Mouse (Mus musculus) spleen, adult 2 months (tissue): ENCODE results near the gene Siglec1.

Source experiments
- CTCF ChIP-seq: fragments of 200-500 bp; IDR thresholded peaks from 2 replicates; pipeline ENCODE4 v1.5.1; 2011; ENCODE audit warnings: mild to moderate bottlenecking, inconsistent platforms; ENCODE audit not compliant: insufficient read depth, insufficient read length, insufficient replicate concordance; ENCODE audit errors: extremely low read depth
- POLR2A ChIP-seq: fragments of 200-500 bp; IDR thresholded peaks from 2 replicates; pipeline ENCODE4 v1.6.1; 2011; ENCODE audit warnings: low read depth, low read length, inconsistent platforms

DNA sequence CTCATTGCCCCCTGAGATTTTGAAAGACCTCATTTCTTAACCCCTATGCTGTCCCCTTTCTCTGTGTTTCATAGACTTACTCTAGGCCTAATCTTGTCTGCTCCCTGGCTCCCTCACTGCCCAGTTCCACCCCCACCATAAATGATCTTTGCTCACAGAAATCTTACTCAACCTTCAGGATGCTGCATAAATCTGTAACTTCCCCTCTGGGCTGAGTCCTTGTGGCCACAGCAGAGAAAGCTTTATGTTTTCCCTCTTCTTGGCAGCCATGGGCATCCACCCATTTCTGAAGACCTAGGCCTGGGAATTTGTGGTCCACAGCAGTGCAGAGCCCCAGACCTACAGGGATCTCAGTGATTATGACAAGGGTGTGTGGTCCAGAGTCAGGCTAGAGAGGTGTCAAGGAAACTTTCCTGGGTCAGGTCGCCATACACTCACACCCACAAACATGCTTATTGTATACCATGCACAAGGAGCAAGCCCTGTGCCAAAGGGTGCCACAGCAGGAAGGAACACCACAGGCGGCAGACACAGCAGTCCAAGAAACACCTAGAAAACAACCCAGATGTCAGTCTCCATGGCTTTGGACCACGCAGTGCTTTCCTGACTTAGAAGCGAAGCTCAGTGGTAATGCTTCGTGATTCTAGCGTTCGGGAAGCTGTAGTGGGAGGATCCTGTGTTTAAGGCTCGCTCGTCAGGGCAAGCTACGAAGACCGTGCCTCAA is at the start of gene Siglec1:
- no peak for TF ChIP-seq POLR2A
- no peak for TF ChIP-seq CTCF
